Mouse (Mus musculus) liver, embryonic 11.5 days (tissue): ENCODE measurements around the gene Nhlrc4. TPM values are rescaled to one million over a fixed set of nuclear protein-coding genes. Genes with fewer than 3 reads are reported as not detected.

Experiments used
- ATAC-seq: fragments of 200-750 bp; cut with Nextera tagmentation; replicated peaks from 2 replicates; pipeline ENCODE4 v1.8.0; 2017; ENCODE audit warnings: moderate number of reproducible peaks, mild to moderate bottlenecking, moderate TSS enrichment, moderate library complexity; ENCODE audit not compliant: low FRiP score
- DNase-seq: peaks from one replicate; pipeline ENCODE4 v3.0.0-alpha.2; 2017; ENCODE audit warnings: low spot score
- H3K27ac ChIP-seq: fragments of 300-500 bp; sonication (generic); 2 replicates; pipeline ENCODE4 v1.5.1; 2014; ENCODE audit warnings: mild to moderate bottlenecking, low read depth, low read length, control low read depth
- H3K27me3 ChIP-seq: fragments of 300-500 bp; sonication (generic); replicated peaks from 2 replicates; pipeline ENCODE4 v1.6.1; 2014; ENCODE audit warnings: low read length, mixed read lengths; ENCODE audit not compliant: control insufficient read depth, insufficient read depth
- H3K36me3 ChIP-seq: fragments of 300-500 bp; sonication (generic); 2 replicates; pipeline ENCODE4 v1.6.1; 2014; ENCODE audit warnings: mild to moderate bottlenecking, low read length, moderate library complexity, mixed read lengths; ENCODE audit not compliant: control insufficient read depth, insufficient read depth
- H3K4me1 ChIP-seq: fragments of 300-500 bp; sonication (generic); replicated peaks from 2 replicates; pipeline ENCODE4 v1.6.1; 2014; ENCODE audit warnings: low read length, mixed read lengths; ENCODE audit not compliant: control insufficient read depth, insufficient read depth
- H3K4me2 ChIP-seq: fragments of 300-500 bp; sonication (generic); 2 replicates; pipeline ENCODE4 v1.6.1; 2014; ENCODE audit warnings: mild to moderate bottlenecking, control low read depth, moderate library complexity
- H3K4me3 ChIP-seq: fragments of 300-500 bp; sonication (generic); 2 replicates; pipeline ENCODE4 v1.5.1; 2014; ENCODE audit warnings: low read depth, low read length, control low read depth
- H3K9ac ChIP-seq: fragments of 300-500 bp; sonication (generic); 2 replicates; pipeline ENCODE4 v1.6.1; 2014; ENCODE audit warnings: low read depth, low read length, control low read depth
- H3K9me3 ChIP-seq: fragments of 300-500 bp; sonication (generic); 2 replicates; pipeline ENCODE4 v1.6.1; 2016; ENCODE audit warnings: low read length, inconsistent platforms, mixed read lengths; ENCODE audit not compliant: control insufficient read depth
- WGBS: fragments of 180-500 bp; shearing (Covaris S2); extraction: QIAGEN DNeasy Blood & Tissue Kit; methylation state at CpG from one replicate; pipeline ENCODE4 v1.1.7; 2014; 5-methylcytosine and 5-hydroxymethylcytosine counted together
- polyA plus RNA-seq: library from polyadenylated mRNA; unstranded; fragments of >200 nt; fragmentation: Nextera tagmentation; extraction: Ambion mirVana; gene quantifications from 2 replicates; pipeline ENCODE4 v1.2.1, GENCODE M21; 2014

Nhlrc4 gene
- polyA plus RNA-seq, 1 experiment from 2014 or later = 0.85 TPM

DNA sequence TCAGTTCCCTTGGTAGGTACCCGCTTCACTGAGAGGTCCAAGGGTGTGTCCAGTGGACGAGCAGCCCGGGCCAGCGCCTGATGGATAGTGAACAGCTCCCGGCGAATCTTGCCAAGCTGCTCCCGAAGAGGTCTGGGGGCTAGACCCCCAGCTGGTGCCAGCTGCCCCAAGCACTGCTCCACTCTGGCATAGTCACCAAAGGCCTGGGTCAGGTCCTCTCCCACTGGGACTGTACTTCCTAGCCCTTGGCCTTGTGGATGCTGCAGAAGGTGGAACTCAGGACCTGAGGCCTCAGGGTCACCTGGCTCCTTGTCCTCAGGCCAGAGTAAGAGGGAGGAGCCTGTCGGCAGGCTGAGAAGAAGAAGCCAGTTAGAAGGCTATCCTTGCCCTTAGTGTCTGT, 2.1 kb upstream of the Nhlrc4 start:
- peak overlapping the region; percentile 39 for H3K4me2 ChIP-seq
- 81% methylated on average over 8 of the region's 8 CpGs for WGBS
- H3K27me3 ChIP-seq = peaks cover 21% of the 10 kb centered on the region
- no peak overlapping the region for H3K4me3 ChIP-seq
- DNase-seq (no peak), ATAC-seq (no peak)
- peaks cover 61% of the 10 kb centered on the region for H3K4me1 ChIP-seq
- peak overlapping the region; percentile 33 for H3K27ac ChIP-seq
- peak overlapping the region; percentile 58 for H3K9ac ChIP-seq
- H3K36me3 ChIP-seq = no peaks in the 10 kb centered on the region
- no peaks in the 10 kb centered on the region for H3K9me3 ChIP-seq

DNA sequence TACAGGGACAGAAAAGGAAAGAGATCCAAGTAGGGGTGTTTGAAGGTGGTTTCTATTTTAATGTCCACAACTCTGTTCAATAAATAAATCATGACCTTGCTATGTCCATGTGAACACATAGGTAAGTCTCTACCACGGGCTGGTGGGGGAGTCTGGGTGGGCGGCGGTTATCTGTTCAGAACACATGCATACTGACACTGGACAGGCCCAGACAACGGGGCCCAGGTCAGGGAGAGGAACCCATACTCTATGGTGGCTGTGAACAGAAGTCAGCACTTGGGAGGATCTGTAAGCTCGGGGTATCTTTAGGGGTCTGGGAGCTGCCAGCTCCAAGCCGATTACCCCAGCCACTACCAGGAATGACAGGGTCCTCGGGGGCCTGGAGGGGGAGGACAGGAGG, 1.6 kb upstream of the Nhlrc4 start:
- Histone ChIP-seq H3K9me3 (no peaks in the 10 kb centered on the region), H3K27me3 (peaks cover 16% of the 10 kb centered on the region), H3K36me3 (no peaks in the 10 kb centered on the region), H3K4me1 (peaks cover 57% of the 10 kb centered on the region), H3K4me3 (no peak overlapping the region), H3K4me2 (peak overlapping the region; percentile 39), H3K27ac (peak overlapping the region; percentile 73), H3K9ac (peak overlapping the region; percentile 58)
- DNase-seq (no peak), ATAC-seq (peak; percentile 39; the same call in 1 of the 2 replicates)
- 46% methylated on average over 7 of the region's 7 CpGs for WGBS

DNA sequence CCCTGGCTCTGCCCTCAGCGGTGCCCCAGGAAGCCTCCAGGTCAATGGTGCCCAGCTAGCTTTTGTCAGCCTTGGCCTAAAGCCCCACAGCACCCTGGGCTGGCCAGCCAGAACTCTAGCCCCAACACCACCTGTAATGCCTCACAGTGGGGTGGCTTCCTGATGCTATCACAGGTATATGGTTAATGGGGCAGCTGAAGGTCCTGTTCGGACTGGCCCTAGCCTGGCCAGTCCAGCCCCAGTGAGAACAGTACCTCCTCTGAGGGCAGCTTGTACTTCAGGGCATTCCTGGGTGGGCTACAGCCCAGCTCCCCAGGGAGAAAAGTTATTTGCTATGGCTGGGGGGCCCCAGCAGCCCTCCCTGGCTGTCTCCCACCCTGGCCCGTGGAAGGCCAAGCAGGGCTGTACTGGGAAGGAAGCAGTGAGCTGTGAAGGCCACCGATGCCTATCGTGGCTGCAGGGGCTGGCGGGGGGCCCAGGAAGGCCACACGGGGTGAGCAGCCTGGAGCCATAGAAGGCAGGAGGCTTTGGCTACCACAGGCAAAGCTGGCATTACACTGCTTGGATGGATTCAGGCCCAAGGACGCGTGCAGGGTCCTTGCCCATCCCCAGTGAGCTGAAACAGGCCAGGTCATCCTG, 875 bp upstream of the Nhlrc4 start:
- Histone ChIP-seq H3K4me1 (peaks cover 53% of the 10 kb centered on the region), H3K36me3 (no peaks in the 10 kb centered on the region), H3K4me3 (no peak overlapping the region), H3K27me3 (peaks cover 9% of the 10 kb centered on the region), H3K27ac (peak overlapping the region; percentile 73), H3K9ac (peak overlapping the region; percentile 39; the same call in 1 of the 2 replicates), H3K4me2 (peak overlapping the region; percentile 12; the same call in 1 of the 2 replicates), H3K9me3 (no peaks in the 10 kb centered on the region)
- no peak for ATAC-seq
- DNase-seq = no peak
- WGBS = 83% methylated on average over 9 of the region's 9 CpGs

DNA sequence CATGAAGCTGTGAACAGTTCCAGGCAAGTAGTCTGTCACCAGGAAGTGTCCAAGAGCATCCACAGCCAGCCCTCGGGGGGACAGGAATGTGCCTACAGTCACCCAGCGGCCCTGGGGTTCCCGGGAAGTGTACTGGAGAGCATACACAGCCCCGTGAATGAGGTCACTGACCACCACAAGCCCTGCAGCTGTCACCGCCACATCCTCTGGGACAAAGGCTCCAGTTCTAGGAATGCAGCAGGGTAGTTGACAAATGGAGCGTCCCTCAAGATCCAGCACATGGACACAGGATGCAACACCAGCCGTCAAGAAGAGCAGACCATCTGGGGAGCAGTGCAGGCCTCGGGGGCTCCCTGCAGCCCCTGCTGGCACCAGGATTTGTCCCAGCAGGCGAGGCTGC, 992 bp downstream of the Nhlrc4 start:
- WGBS = 68% methylated on average over 9 of the region's 9 CpGs
- H3K36me3 ChIP-seq = peaks cover 7% of the 10 kb centered on the region
- no peaks in the 10 kb centered on the region for H3K27me3 ChIP-seq
- peak overlapping the region; percentile 93 for H3K27ac ChIP-seq
- no peak for DNase-seq
- H3K9ac ChIP-seq = peak overlapping the region; percentile 61
- H3K4me2 ChIP-seq = peak overlapping the region; percentile 79
- H3K4me1 ChIP-seq = peaks cover 55% of the 10 kb centered on the region
- no peak for ATAC-seq
- no peaks in the 10 kb centered on the region for H3K9me3 ChIP-seq
- peak overlapping the region; percentile 78 for H3K4me3 ChIP-seq

DNA sequence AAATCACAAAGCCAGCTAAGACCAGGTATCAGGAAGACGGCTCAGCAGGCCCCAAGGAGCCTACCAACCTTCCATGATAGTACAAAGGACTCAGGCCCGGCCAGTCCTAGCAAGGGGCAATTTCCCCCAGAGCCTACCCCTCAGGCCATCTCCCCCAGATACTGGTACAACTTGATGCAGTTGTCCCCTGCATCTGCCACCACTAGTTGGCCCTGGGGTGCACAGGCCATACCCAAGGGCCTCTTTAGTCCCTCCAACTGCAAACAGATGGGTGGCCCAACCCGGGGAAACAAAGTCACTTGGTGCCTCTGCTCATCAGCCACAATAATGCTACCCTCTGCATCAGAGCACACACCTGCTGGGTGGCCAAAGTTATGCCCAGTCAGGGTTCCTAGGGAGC, 1.5 kb downstream of the Nhlrc4 start:
- H3K4me3 ChIP-seq = peak overlapping the region; percentile 78
- no peak for DNase-seq
- H3K27ac ChIP-seq = peak overlapping the region; percentile 93
- no peaks in the 10 kb centered on the region for H3K27me3 ChIP-seq
- no peaks in the 10 kb centered on the region for H3K9me3 ChIP-seq
- H3K9ac ChIP-seq = peak overlapping the region; percentile 61
- ATAC-seq = peak; percentile 32
- peak overlapping the region; percentile 79 for H3K4me2 ChIP-seq
- H3K36me3 ChIP-seq = peaks cover 10% of the 10 kb centered on the region
- 59% methylated on average over 3 of the region's 3 CpGs for WGBS
- peaks cover 52% of the 10 kb centered on the region for H3K4me1 ChIP-seq

DNA sequence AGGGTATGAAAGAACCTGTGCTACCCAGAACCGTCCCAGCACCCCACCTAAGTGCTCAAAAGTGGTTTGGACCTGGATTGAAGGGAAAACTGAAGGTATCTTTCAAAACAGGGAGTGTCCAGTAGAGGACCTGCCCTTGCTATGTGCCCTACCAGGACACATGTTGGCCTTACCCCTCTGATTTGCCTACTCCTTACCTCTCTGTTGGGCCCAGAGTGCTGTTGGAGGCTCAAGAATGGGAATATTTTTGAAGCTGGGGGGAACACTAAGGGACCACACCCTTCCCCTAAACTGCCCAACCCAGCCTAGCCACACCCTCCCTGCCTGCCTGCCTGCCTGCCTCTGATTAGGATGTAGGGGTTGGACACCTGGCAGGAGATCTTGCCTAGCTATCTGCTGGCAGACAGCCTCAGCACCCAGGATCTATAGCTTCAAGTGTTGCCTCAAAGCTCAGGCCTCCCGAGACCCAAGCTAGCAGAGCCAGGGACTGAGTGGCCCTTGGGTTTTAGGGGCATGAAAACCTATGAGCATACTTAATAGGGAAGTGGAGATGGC, 2.1 kb downstream of the Nhlrc4 start:
- DNase-seq (peak; percentile 73), ATAC-seq (peak; percentile 90)
- peak overlapping the region; percentile 78 for H3K4me3 ChIP-seq
- H3K27ac ChIP-seq = peak overlapping the region; percentile 93
- peak overlapping the region; percentile 79 for H3K4me2 ChIP-seq
- peaks cover 10% of the 10 kb centered on the region for H3K36me3 ChIP-seq
- no peaks in the 10 kb centered on the region for H3K9me3 ChIP-seq
- H3K27me3 ChIP-seq = no peaks in the 10 kb centered on the region
- 42% methylated on average over 2 of the region's 2 CpGs for WGBS
- peaks cover 47% of the 10 kb centered on the region for H3K4me1 ChIP-seq
- peak overlapping the region; percentile 95 for H3K9ac ChIP-seq

DNA sequence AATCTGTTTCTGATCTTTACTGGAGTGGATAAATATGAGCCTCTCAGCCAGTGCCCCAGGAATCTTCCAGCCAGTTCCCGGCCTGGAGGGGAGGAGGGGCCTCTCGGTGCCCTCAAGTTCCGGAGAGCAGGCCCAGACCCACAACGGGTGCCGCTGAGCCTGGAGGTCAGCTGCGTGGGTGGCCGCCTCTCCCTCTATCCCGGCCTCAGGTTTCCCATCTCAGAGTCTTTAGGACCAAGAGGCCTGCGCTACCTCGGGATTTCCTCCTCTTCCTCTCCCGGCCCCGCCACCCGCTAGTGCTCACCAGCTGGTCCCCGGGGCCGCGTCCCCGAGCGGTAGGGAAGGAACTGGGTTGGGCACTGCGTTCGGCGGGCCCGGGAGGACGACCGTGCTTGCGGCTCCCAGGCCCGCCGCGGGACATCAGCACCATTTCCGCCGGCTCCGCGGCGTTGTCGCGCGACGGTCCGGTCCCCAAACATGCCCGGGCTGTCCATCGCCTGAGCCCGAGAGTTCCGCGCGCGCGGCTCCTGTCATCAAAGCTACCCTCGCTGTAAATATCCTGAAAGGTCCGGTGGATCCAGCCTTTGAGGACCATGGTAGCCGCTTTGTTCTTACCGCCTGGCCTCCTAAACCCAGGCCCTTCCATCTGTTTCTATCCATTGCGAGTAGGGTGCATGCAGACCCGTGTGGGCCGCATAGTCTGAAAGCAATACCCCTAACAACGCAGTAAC, 3.1 kb downstream of the Nhlrc4 start:
- Histone ChIP-seq H3K27ac (peak overlapping the region; percentile 93), H3K9me3 (no peaks in the 10 kb centered on the region), H3K4me1 (peaks cover 38% of the 10 kb centered on the region), H3K27me3 (no peaks in the 10 kb centered on the region), H3K36me3 (peaks cover 19% of the 10 kb centered on the region), H3K4me2 (peak overlapping the region; percentile 79), H3K9ac (peak overlapping the region; percentile 95), H3K4me3 (peak overlapping the region; percentile 78)
- DNase-seq (peak; percentile 83), ATAC-seq (no peak)
- 3% methylated on average over 54 of the region's 54 CpGs for WGBS

DNA sequence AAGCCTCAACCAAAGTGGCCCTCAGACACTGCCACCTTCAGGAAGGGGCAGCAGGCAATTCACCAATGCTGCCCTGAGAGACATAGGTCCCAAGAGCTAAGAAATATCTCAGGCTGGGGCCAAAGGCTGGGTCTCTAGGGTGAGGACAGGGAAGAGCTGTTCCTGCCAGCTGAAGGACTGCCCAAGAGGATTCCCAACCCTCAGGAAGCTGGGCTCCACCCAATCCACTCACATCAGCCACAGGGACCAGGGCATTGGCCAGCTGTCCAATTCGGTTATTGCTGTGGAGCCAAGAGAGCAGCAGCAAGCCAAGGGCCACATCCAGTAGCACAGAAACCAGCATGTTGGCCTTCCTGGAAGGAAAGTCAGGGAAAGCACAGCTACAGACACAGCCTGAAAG, 10.2 kb downstream of the Nhlrc4 start:
- WGBS = 78% methylated on average over 1 of the region's 1 CpGs
- DNase-seq = no peak
- H3K27me3 ChIP-seq = no peaks in the 10 kb centered on the region
- no peak overlapping the region for H3K4me3 ChIP-seq
- H3K4me1 ChIP-seq = no peaks in the 10 kb centered on the region; the same call in 1 of the 2 replicates
- H3K9me3 ChIP-seq = no peaks in the 10 kb centered on the region
- no peak overlapping the region for H3K4me2 ChIP-seq
- H3K9ac ChIP-seq = no peak overlapping the region
- no peak for ATAC-seq
- peaks cover 69% of the 10 kb centered on the region for H3K36me3 ChIP-seq
- H3K27ac ChIP-seq = no peak overlapping the region
